Mouse (Mus musculus): ENCODE measurements around the gene Slc25a1. TPM values are rescaled to one million over a fixed set of nuclear protein-coding genes. Genes with fewer than 3 reads are reported as not detected.

Slc25a1 gene
- polyA plus RNA-seq, 1 experiment = 72.5 TPM

DNA sequence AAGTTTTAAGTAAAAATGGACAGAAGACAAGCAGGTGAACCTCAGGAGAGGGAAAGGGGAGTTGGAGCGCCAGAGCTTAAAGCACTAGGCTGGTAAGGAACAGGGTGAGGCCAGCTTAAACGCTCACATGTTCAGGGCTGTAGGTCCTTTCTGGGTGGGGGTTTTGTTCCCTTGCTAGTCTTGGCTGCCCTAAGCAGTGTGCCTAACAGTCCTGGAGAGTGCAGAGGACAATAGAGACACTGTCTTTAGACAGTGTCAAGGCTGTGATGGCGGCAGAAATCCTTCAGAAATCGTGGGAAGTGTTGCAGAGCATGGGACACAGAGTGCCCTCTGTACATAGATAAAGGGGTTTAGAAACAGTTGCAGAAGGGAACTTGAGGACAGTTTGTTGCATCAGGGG, 22.0 kb upstream of the Slc25a1 start:
- Histone ChIP-seq H3K27me3 (ENCODE audit: control insufficient read depth, insufficient read depth, insufficient read length) (no peaks in the 10 kb centered on the region), H3K79me2 (ENCODE audit: control insufficient read depth, insufficient read depth) (no peaks in the 10 kb centered on the region), H3K4me3 (no peak overlapping the region), H3K4me2 (ENCODE audit: low read depth) (no peak overlapping the region), H3K36me3 (ENCODE audit: control insufficient read depth, insufficient read depth) (no peaks in the 10 kb centered on the region), H3ac (ENCODE audit: control insufficient read depth, insufficient read length) (no peak overlapping the region)
- no peak for TF ChIP-seq TCF12 (IDR thresholded peaks at IDR 0.05; ENCODE audit: insufficient read depth, poor library complexity, severe bottlenecking)
- no peak for TF ChIP-seq POLR2A (IDR thresholded peaks at IDR 0.05; ENCODE audit: insufficient read length, low read depth)
- no peak for TF ChIP-seq MAX (IDR thresholded peaks at IDR 0.05; ENCODE audit: low read depth)
- TF ChIP-seq E2F4 (IDR thresholded peaks at IDR 0.05; ENCODE audit: insufficient read depth) = no peak
- no peak for TF ChIP-seq CEBPB (IDR thresholded peaks at IDR 0.05; ENCODE audit: insufficient read depth, poor library complexity, severe bottlenecking)
- TF ChIP-seq SRF (IDR thresholded peaks at IDR 0.05; ENCODE audit: control insufficient read depth, insufficient read length, low read depth) = no peak
- no peak for TF ChIP-seq TCF3 (IDR thresholded peaks at IDR 0.05; ENCODE audit: insufficient read length, low read depth)
- TF ChIP-seq MYOG (IDR thresholded peaks at IDR 0.05; ENCODE audit: control insufficient read depth in 1 of 3, insufficient read depth in 1 of 3, insufficient read length in 2 of 3, low read depth in 2 of 3) = no peak
- TF ChIP-seq MYOD1 (IDR thresholded peaks at IDR 0.05; ENCODE audit: control insufficient read depth in 1 of 3, insufficient read length in 2 of 3, low read depth in 2 of 3) = no peak
- no peak for TF ChIP-seq POLR2AphosphoS2 (IDR thresholded peaks at IDR 0.05; ENCODE audit: insufficient read length, low read depth)
- TF ChIP-seq REST (IDR thresholded peaks at IDR 0.05; ENCODE audit: insufficient read depth, insufficient read length) = no peak
- TF ChIP-seq USF1 (IDR thresholded peaks at IDR 0.05; ENCODE audit: low read depth) = no peak

DNA sequence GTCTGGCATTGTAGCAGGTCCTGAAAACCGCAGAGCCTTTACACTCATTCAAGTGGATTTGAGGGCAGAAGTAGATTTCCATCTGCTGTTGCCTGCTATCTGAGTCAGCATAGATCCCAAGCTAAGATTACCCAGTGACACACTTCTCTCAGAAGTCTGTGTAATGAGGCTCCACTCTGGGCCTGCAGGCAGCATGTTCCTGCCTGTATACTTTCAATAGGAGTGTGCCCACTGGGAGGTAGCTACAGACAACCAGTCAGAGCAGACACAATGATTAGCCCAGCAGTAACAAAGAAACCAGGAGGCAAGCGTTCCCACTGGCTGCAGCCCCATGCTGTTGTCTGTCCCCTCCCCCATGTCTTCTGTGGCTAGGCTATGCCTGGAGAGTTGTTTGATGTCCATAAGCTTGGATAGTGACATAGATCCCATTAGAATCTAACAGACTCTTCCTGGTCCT, 21.4 kb upstream of the Slc25a1 start:
- Histone ChIP-seq H3K36me3 (ENCODE audit: control insufficient read depth, insufficient read depth) (no peaks in the 10 kb centered on the region), H3K4me3 (no peak overlapping the region), H3ac (ENCODE audit: control insufficient read depth, insufficient read length) (no peak overlapping the region), H3K4me2 (ENCODE audit: low read depth) (no peak overlapping the region), H3K79me2 (ENCODE audit: control insufficient read depth, insufficient read depth) (no peaks in the 10 kb centered on the region), H3K27me3 (ENCODE audit: control insufficient read depth, insufficient read depth, insufficient read length) (no peaks in the 10 kb centered on the region)
- TF ChIP-seq USF1 (IDR thresholded peaks at IDR 0.05; ENCODE audit: low read depth) (no peak), SRF (IDR thresholded peaks at IDR 0.05; ENCODE audit: control insufficient read depth, insufficient read length, low read depth) (no peak), POLR2A (IDR thresholded peaks at IDR 0.05; ENCODE audit: insufficient read length, low read depth) (no peak), TCF3 (IDR thresholded peaks at IDR 0.05; ENCODE audit: insufficient read length, low read depth) (no peak), MAX (IDR thresholded peaks at IDR 0.05; ENCODE audit: low read depth) (no peak), E2F4 (IDR thresholded peaks at IDR 0.05; ENCODE audit: insufficient read depth) (no peak), CEBPB (IDR thresholded peaks at IDR 0.05; ENCODE audit: insufficient read depth, poor library complexity, severe bottlenecking) (no peak), MYOD1 (IDR thresholded peaks at IDR 0.05; ENCODE audit: control insufficient read depth in 1 of 3, insufficient read length in 2 of 3, low read depth in 2 of 3) (no peak), TCF12 (IDR thresholded peaks at IDR 0.05; ENCODE audit: insufficient read depth, poor library complexity, severe bottlenecking) (no peak), MYOG (IDR thresholded peaks at IDR 0.05; ENCODE audit: control insufficient read depth in 1 of 3, insufficient read depth in 1 of 3, insufficient read length in 2 of 3, low read depth in 2 of 3) (no peak), POLR2AphosphoS2 (IDR thresholded peaks at IDR 0.05; ENCODE audit: insufficient read length, low read depth) (no peak), REST (IDR thresholded peaks at IDR 0.05; ENCODE audit: insufficient read depth, insufficient read length) (no peak)

DNA sequence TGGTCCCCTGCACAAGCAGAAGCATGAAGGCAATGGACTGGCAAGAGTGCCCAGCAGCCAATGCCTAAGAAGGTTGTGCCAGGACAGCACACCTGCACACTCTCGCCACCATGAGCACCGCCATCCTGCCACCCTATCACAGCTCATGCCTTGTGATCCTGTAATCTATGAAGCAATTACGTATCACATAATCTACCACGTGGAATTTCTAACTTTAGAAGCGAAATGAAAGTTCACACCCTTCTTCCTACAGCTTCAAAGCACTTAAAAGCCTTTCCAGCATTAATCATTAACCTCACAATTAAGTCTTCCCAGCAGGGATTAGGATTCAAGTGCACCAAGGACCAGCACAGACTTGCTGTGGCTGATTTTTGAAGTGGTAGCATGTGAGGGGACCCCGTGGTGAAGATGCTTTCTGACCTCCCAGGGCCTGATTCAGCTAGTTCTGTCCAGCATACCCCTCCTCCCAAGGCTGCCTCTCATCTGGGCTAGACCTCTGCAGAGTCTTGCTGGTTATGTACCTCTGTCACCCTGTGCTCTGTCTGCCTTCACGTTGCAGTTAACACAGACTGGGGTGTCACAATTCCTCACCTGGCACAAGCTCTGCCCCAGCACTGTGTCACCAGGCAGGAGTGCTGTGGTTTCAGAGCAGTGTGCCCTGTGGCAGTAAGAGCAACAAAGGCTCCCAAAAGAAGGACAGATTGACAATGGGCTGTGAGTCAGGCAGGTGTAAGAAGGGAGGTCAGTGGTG, 17.2 kb upstream of the Slc25a1 start:
- Histone ChIP-seq H3K36me3 (ENCODE audit: control insufficient read depth, insufficient read depth) (no peaks in the 10 kb centered on the region), H3K4me3 (no peak overlapping the region), H3ac (ENCODE audit: control insufficient read depth, insufficient read length) (no peak overlapping the region), H3K4me2 (ENCODE audit: low read depth) (no peak overlapping the region), H3K27me3 (ENCODE audit: control insufficient read depth, insufficient read depth, insufficient read length) (no peaks in the 10 kb centered on the region), H3K79me2 (ENCODE audit: control insufficient read depth, insufficient read depth) (no peaks in the 10 kb centered on the region)
- no peak for TF ChIP-seq E2F4 (IDR thresholded peaks at IDR 0.05; ENCODE audit: insufficient read depth)
- no peak for TF ChIP-seq SRF (IDR thresholded peaks at IDR 0.05; ENCODE audit: control insufficient read depth, insufficient read length, low read depth)
- no peak for TF ChIP-seq MYOG (IDR thresholded peaks at IDR 0.05; ENCODE audit: control insufficient read depth in 1 of 3, insufficient read depth in 1 of 3, insufficient read length in 2 of 3, low read depth in 2 of 3)
- TF ChIP-seq MAX (IDR thresholded peaks at IDR 0.05; ENCODE audit: low read depth) = no peak

DNA sequence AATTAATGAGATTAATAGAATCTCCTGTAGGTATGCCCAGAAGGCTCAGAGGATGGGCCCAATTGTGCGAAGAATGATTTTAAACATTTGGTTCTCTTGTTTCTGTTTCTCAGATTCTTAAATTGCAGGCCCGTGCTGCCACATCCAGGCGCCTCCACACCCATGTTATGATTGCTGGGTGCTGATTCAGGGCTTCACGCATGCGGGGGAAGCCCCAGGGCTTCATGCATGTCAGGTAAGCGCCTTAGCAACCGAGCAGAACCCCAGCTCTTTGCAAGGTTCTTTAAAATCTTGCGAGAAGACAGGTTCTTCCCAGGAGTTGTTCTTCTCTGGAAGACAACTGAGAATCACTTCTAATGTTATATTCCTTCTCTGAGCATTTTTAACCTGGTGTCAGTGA, 15.4 kb upstream of the Slc25a1 start:
- TF ChIP-seq MAX (IDR thresholded peaks at IDR 0.05; ENCODE audit: low read depth) = no peak
- no peak for TF ChIP-seq MYOG (IDR thresholded peaks at IDR 0.05; ENCODE audit: control insufficient read depth in 1 of 3, insufficient read depth in 1 of 3, insufficient read length in 2 of 3, low read depth in 2 of 3)
- TF ChIP-seq E2F4 (IDR thresholded peaks at IDR 0.05; ENCODE audit: insufficient read depth) = no peak
- TF ChIP-seq USF1 (IDR thresholded peaks at IDR 0.05; ENCODE audit: low read depth) = no peak
- TF ChIP-seq TCF3 (IDR thresholded peaks at IDR 0.05; ENCODE audit: insufficient read length, low read depth) = no peak
- TF ChIP-seq SRF (IDR thresholded peaks at IDR 0.05; ENCODE audit: control insufficient read depth, insufficient read length, low read depth) = no peak
- no peak for TF ChIP-seq POLR2A (IDR thresholded peaks at IDR 0.05; ENCODE audit: insufficient read length, low read depth)
- TF ChIP-seq REST (IDR thresholded peaks at IDR 0.05; ENCODE audit: insufficient read depth, insufficient read length) = no peak
- no peak for TF ChIP-seq TCF12 (IDR thresholded peaks at IDR 0.05; ENCODE audit: insufficient read depth, poor library complexity, severe bottlenecking)
- no peak for TF ChIP-seq POLR2AphosphoS2 (IDR thresholded peaks at IDR 0.05; ENCODE audit: insufficient read length, low read depth)
- TF ChIP-seq CEBPB (IDR thresholded peaks at IDR 0.05; ENCODE audit: insufficient read depth, poor library complexity, severe bottlenecking) = no peak
- no peak for TF ChIP-seq MYOD1 (IDR thresholded peaks at IDR 0.05; ENCODE audit: control insufficient read depth in 1 of 3, insufficient read length in 2 of 3, low read depth in 2 of 3)
- Histone ChIP-seq H3K27me3 (ENCODE audit: control insufficient read depth, insufficient read depth, insufficient read length) (no peaks in the 10 kb centered on the region), H3ac (ENCODE audit: control insufficient read depth, insufficient read length) (no peak overlapping the region), H3K4me3 (no peak overlapping the region), H3K36me3 (ENCODE audit: control insufficient read depth, insufficient read depth) (no peaks in the 10 kb centered on the region), H3K4me2 (ENCODE audit: low read depth) (no peak overlapping the region), H3K79me2 (ENCODE audit: control insufficient read depth, insufficient read depth) (no peaks in the 10 kb centered on the region)
